Mouse (Mus musculus) midbrain, embryonic 11.5 days (tissue): ENCODE data around the gene Hsd3b7. TPM values are rescaled to one million over a fixed set of nuclear protein-coding genes. Genes with fewer than 3 reads are reported as not detected.
A peak's percentile ranks its signal among the peaks of the same experiment; 100 is the strongest.

Source experiments
- ATAC-seq: fragments of 200-750 bp; cut with Nextera tagmentation; 2 replicates; pipeline ENCODE4 v1.8.0; 2017; ENCODE audit warnings: moderate TSS enrichment, moderate library complexity; ENCODE audit not compliant: low FRiP score
- DNase-seq: peaks from one replicate; pipeline ENCODE4 v3.0.0; 2015; ENCODE audit warnings: low spot score; ENCODE audit errors: missing footprints
- H3K27ac ChIP-seq: fragments of 300-500 bp; sonication (generic); 2 replicates; pipeline ENCODE4 v1.5.1; 2014; ENCODE audit warnings: low read depth, low read length
- H3K27me3 ChIP-seq: fragments of 300-500 bp; sonication (generic); 2 replicates; pipeline ENCODE4 v1.6.1; 2014; ENCODE audit warnings: mild to moderate bottlenecking, low read length, moderate library complexity, mixed read lengths; ENCODE audit not compliant: control insufficient read depth, insufficient read depth
- H3K36me3 ChIP-seq: fragments of 300-500 bp; sonication (generic); 2 replicates; pipeline ENCODE4 v1.6.1; 2014; ENCODE audit warnings: mild to moderate bottlenecking, low read length, moderate library complexity, mixed read lengths; ENCODE audit not compliant: control insufficient read depth, insufficient read depth
- H3K4me1 ChIP-seq: fragments of 300-500 bp; sonication (generic); 2 replicates; pipeline ENCODE4 v1.6.1; 2014; ENCODE audit warnings: low read length; ENCODE audit not compliant: control insufficient read depth, insufficient read depth
- H3K4me2 ChIP-seq: fragments of 300-500 bp; sonication (generic); 2 replicates; pipeline ENCODE4 v1.6.1; 2014; ENCODE audit warnings: mild to moderate bottlenecking, moderate library complexity
- H3K4me3 ChIP-seq: fragments of 300-500 bp; sonication (generic); 2 replicates; pipeline ENCODE4 v1.5.1; 2014; ENCODE audit warnings: low read depth, low read length
- H3K9ac ChIP-seq: fragments of 300-500 bp; sonication (generic); 2 replicates; pipeline ENCODE4 v1.6.1; 2014; ENCODE audit warnings: low read length
- H3K9me3 ChIP-seq: fragments of 300-500 bp; sonication (generic); 2 replicates; pipeline ENCODE4 v1.6.1; 2016; ENCODE audit warnings: low read length; ENCODE audit not compliant: control insufficient read depth
- whole genome bisulfite sequencing: fragments of 180-500 bp; shearing (Covaris S2); extraction: QIAGEN DNeasy Blood & Tissue Kit; methylation state at CpG from one replicate; pipeline ENCODE4 v1.1.7; 2014; 5-methylcytosine and 5-hydroxymethylcytosine counted together
- polyA plus RNA-seq: library from polyadenylated mRNA; unstranded; fragments of >200 nt; fragmentation: Nextera tagmentation; extraction: Ambion mirVana; gene quantifications from 2 replicates; pipeline ENCODE4 v1.2.1, GENCODE M21; 2014

The Hsd3b7 gene
- polyA plus RNA-seq, 1 experiment from 2014 or later: 7.9 TPM

DNA sequence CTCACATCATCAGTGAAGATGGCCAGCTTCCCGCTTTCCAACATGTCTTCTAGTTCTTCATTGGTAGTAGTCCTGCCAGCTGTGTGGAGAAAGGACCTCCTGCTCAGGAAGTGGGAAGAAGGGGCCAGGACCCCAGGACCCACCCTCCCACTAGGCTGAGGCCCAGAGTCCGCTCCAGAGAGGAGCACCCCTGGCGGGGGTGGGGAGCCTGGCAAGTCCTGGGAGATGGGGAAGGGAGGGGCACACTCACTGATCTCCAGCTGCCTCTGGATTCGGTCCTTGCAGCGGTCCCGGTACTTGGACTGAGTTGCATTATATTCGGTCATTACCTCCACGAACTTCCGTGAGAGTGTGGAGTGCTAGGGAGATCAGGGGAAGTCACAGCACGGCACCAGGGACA is 10.2 kb downstream of the Hsd3b7 start:
- Histone ChIP-seq H3K9me3 (no peaks in the 10 kb centered on the region), H3K27ac (no peak overlapping the region), H3K9ac (no peak overlapping the region), H3K4me1 (no peaks in the 10 kb centered on the region), H3K4me2 (no peak overlapping the region), H3K27me3 (no peaks in the 10 kb centered on the region), H3K4me3 (no peak overlapping the region), H3K36me3 (0 out of 2 replicates have a peak, but pooled peaks cover 3% of the 10 kb centered on the region)
- DNase-seq: peak; percentile 75
- no peak for ATAC-seq
- 82% methylated on average over 10 of the region's 10 CpGs for WGBS

DNA sequence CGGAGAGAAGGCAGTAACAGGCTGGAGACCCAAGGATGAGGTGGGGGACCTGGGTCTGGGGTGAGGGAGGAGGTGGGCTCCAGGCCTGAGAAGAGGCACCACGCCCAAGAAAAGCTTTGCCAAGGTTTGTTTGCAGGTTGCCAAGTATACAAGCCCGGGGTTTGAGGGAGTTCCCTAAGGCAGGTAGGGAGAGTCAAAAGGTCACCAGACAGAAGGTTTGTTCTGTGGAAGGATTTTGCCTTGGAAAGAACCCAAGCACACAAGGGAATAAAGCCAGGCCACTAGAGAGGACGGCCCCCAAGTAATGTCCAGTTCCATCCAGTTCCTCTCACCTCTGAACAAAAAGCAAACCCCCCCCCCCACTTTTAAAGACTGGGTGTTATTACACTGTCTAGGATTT is 10.8 kb downstream of the Hsd3b7 start:
- Histone ChIP-seq H3K27me3 (no peaks in the 10 kb centered on the region), H3K4me1 (no peaks in the 10 kb centered on the region), H3K36me3 (0 out of 2 replicates have a peak, but pooled peaks cover 3% of the 10 kb centered on the region), H3K4me3 (no peak overlapping the region), H3K27ac (no peak overlapping the region), H3K4me2 (no peak overlapping the region), H3K9ac (no peak overlapping the region), H3K9me3 (no peaks in the 10 kb centered on the region)
- DNase-seq (no peak), ATAC-seq (no peak)
- WGBS: 89% methylated on average over 4 of the region's 4 CpGs

GRCm38 (mm10) chr7:127812292-127812691 is 11.9 kb downstream of the Hsd3b7 start:
- no peak overlapping the region for H3K9ac ChIP-seq
- no peaks in the 10 kb centered on the region for H3K27me3 ChIP-seq
- no peak overlapping the region for H3K27ac ChIP-seq
- no peak for DNase-seq
- no peak overlapping the region for H3K4me3 ChIP-seq
- H3K9me3 ChIP-seq: no peaks in the 10 kb centered on the region
- WGBS: 80% methylated on average over 3 of the region's 3 CpGs
- H3K4me2 ChIP-seq: no peak overlapping the region
- no peak for ATAC-seq
- H3K4me1 ChIP-seq: no peaks in the 10 kb centered on the region
- H3K36me3 ChIP-seq: 0 out of 2 replicates have a peak, but pooled peaks cover 3% of the 10 kb centered on the region

- Histone ChIP-seq H3K36me3 (0 out of 2 replicates have a peak, but pooled peaks cover 3% of the 10 kb centered on the region), H3K27ac (no peak overlapping the region), H3K4me1 (no peaks in the 10 kb centered on the region), H3K27me3 (no peaks in the 10 kb centered on the region), H3K4me3 (no peak overlapping the region), H3K9ac (no peak overlapping the region), H3K9me3 (no peaks in the 10 kb centered on the region), H3K4me2 (no peak overlapping the region)
- peak; percentile 6 for DNase-seq
- WGBS: 78% methylated on average over 4 of the region's 4 CpGs
- ATAC-seq: no peak
These were observed 13.4 kb downstream of the Hsd3b7 start for GRCm38 (mm10) chr7:127813821-127814220.

DNA sequence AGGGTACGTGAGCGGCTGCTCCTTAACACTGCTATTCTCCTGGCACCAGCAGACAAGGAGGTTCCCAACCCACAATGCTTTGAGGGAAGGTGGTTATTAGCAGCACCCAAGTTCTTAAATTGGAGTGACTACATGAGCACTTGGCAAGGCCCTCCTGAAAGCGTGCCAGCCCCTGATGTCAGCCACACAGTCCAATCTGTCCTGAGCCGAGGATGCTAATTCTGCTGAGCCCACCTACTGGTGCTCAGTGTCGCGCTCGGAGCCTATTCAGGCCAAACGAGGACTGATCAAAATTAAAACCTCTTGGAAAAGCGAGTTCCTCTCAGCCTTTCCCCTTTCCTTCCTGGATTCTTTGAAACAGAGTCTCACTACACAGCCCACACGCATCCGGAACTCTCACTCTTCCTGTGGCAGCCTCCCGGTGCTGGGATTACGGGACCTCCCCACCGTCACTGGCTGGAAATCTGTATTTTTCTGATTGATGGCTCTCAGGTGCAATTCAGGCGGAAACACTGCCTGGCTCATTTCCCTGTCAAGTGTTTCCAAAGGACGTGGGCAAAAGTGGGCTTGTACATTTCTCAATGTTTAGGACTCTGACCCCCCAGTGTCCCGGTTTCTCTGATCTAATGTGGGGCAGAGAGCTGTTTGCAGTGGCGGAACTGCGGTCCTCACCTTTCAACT is 14.0 kb downstream of the Hsd3b7 start:
- 92% methylated on average over 19 of the region's 19 CpGs for WGBS
- H3K27me3 ChIP-seq: no peaks in the 10 kb centered on the region
- 0 out of 2 replicates have a peak, but pooled peaks cover 3% of the 10 kb centered on the region for H3K36me3 ChIP-seq
- H3K9ac ChIP-seq: no peak overlapping the region
- no peaks in the 10 kb centered on the region for H3K4me1 ChIP-seq
- H3K4me3 ChIP-seq: no peak overlapping the region
- H3K4me2 ChIP-seq: no peak overlapping the region
- DNase-seq (peak; percentile 69), ATAC-seq (no peak)
- H3K9me3 ChIP-seq: no peaks in the 10 kb centered on the region
- no peak overlapping the region for H3K27ac ChIP-seq

DNA sequence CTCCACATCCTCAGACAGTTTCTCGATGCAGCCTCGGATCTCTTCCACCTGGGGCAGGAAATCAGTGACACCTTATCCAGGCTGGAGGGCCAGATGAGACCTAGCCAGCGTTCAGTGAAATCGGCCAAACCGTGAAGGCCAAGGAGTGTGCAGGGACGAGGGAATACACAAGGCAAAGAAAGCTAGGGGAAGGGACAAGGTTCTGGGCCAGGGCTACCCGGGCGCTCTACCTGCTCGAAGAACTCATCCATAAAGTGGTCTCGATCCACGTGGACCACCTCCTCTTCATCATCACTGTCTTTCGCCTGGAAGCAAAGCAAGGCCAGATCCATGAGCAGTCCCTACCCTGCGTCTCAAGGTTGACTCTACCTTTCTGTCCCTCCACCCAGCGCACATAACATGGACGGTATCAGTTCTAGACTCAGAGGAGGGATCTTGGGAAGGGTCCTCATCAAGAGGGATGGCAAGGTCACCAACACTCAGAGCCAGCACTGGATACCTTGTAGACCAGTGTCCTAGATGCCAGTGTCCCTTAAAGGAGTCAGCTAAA is 14.8 kb downstream of the Hsd3b7 start:
- H3K27ac ChIP-seq: no peak overlapping the region
- peak; percentile 56 for DNase-seq
- ATAC-seq: no peak
- H3K36me3 ChIP-seq: 0 out of 2 replicates have a peak, but pooled peaks cover 3% of the 10 kb centered on the region
- no peak overlapping the region for H3K9ac ChIP-seq
- H3K27me3 ChIP-seq: no peaks in the 10 kb centered on the region
- no peak overlapping the region for H3K4me2 ChIP-seq
- no peak overlapping the region for H3K4me3 ChIP-seq
- 94% methylated on average over 15 of the region's 15 CpGs for WGBS
- H3K4me1 ChIP-seq: no peaks in the 10 kb centered on the region
- no peaks in the 10 kb centered on the region for H3K9me3 ChIP-seq

GRCm38 (mm10) chr7:127815954-127816821 is 15.8 kb downstream of the Hsd3b7 start:
- H3K9me3 ChIP-seq: no peaks in the 10 kb centered on the region

DNA sequence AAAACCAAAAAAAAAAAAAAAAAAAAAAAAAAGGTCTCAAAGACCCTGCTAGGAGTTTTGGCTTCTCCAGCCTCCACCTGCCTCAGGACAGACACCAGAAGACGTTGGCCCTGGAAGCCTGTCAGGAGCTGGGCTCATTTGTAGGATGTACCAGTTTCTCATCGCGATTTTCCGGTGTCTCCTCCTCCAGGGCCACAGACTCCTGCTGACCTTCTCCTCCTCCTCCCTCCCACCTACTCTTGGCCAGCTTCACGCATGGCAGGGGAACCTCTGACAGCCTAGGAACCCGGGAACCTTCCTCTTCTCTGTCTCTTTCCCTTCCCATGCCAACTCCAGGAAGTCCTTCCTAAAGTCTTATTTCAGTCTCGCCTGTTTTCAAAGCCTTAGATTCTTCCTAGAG is 16.6 kb downstream of the Hsd3b7 start:
- no peak overlapping the region for H3K9ac ChIP-seq
- 0 out of 2 replicates have a peak, but pooled peaks cover 3% of the 10 kb centered on the region for H3K36me3 ChIP-seq
- peak; percentile 78 for DNase-seq
- H3K27me3 ChIP-seq: no peaks in the 10 kb centered on the region
- no peaks in the 10 kb centered on the region for H3K9me3 ChIP-seq
- no peak overlapping the region for H3K27ac ChIP-seq
- no peak overlapping the region for H3K4me3 ChIP-seq
- 79% methylated on average over 7 of the region's 7 CpGs for WGBS
- no peak for ATAC-seq
- H3K4me1 ChIP-seq: no peaks in the 10 kb centered on the region
- no peak overlapping the region for H3K4me2 ChIP-seq

More at GRCm38 (mm10) chr7:127815954-127816821, 15.8 kb downstream of the Hsd3b7 start:
- Histone ChIP-seq H3K27me3 (no peaks in the 10 kb centered on the region), H3K4me2 (no peak overlapping the region), H3K4me1 (no peaks in the 10 kb centered on the region), H3K27ac (no peak overlapping the region), H3K9ac (no peak overlapping the region), H3K36me3 (0 out of 2 replicates have a peak, but pooled peaks cover 3% of the 10 kb centered on the region), H3K4me3 (no peak overlapping the region)
- ATAC-seq (no peak), DNase-seq (peak; percentile 80)
- WGBS: 78% methylated on average over 15 of the region's 15 CpGs

- Histone ChIP-seq H3K27me3 (no peaks in the 10 kb centered on the region), H3K9me3 (no peaks in the 10 kb centered on the region), H3K4me3 (no peak overlapping the region), H3K4me1 (no peaks in the 10 kb centered on the region), H3K9ac (no peak overlapping the region), H3K27ac (no peak overlapping the region), H3K36me3 (0 out of 2 replicates have a peak, but pooled peaks cover 3% of the 10 kb centered on the region), H3K4me2 (no peak overlapping the region)
- DNase-seq (no peak), ATAC-seq (no peak)
- 90% methylated on average over 5 of the region's 5 CpGs for WGBS
These were observed 17.4 kb downstream of the Hsd3b7 start for GRCm38 (mm10) chr7:127817776-127818175.
